Mouse (Mus musculus) right cerebral cortex, postnatal 36 days (tissue): ENCODE data around the gene Kctd13.
"Not testable (repeated sequence)": the region's sequence is repeated elsewhere in the genome, so short reads cannot be mapped to it uniquely, and the experiment has no call there.

ENCODE experiments used
- DNase-seq, 2 experiments: peaks; one replicate each; pipeline ENCODE4 v3.0.0; 2022; ENCODE audit warnings: low spot score in 2 of 2, mixed read lengths in 1 of 2

Gene Kctd13

DNA sequence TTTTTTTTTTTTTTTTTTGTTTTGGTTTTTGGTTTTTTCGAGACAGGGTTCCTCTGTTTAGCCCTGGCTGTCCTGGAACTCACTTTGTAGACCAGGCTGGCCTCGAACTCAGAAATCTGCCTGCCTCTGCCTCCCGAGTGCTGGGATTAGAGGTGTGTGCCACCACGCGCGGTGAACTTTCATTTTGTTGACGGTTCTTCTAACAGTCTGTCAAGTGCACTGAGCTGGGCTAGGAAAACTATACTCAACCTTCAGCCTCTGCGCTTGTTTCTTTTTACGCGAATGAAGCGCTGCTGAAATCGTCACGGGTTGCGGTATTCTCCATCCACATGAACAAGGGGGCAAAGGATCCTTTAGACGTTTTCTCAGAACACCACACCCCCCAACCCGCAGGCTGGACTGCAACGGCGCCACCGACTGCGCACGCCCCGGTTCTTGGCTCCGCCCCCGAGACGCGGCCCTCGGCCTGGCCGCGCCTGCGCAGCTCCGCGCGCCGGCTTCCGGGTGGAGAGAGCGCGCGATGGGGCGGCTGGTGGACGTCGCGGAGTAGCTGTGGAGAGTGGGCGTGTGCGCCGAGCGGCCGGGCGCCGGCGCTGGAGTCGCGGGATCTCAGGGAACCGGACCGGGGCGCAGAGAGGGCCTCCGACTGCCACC is at the start of gene Kctd13:
TSS of gene Kctd13 (plus strand) at position 496 of the 654 bp plus-strand sequence.
- peak; percentile 82 to 85 for DNase-seq

DNA sequence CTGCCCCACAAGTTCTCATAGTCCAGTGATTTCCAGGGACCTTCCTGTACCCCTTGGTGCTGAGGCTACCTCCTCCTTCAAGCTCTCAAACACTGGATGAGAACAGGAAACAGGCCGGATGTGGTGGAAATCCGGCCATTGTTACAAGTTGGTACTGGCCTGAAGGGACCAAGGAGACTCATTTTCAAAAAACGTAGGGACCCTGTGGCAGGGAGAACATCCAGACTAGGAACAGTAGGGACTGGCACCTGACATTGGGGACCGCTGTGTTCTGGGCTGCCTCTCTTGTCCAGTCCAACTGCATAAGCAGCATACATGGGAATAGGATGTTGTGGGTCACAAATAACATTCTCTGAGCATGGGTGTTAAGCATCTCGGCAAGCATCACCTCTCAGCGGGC is 47.6 kb upstream of the Kctd13 start:
- DNase-seq, result no peak

DNA sequence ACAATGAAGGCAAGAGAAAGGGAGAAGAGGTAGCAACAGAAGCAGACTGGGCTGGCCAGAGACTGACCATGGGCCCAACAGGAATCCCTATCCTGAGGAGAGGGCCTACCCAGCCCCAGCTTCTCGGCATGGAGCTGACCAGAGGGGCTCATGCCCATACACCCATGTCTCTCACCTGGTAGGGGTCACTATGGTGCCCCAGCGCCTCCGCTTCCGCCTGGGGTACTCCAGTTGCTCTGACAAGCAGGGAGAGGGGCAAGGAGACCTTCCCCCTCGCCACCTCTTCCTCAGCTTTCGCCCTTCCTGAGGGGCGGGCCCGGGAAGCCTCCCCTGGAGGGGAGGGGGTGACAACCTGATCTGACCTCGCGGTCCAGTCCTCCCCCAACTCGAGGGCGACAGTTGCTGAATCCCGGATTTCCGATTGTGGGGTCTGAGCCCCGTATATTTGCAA is 44.9 kb upstream of the Kctd13 start:
- no peak for DNase-seq

GRCm38 (mm10) chr7:126884286-126885164 is 44.2 kb upstream of the Kctd13 start, which contains the start of gene Taok2:
Gene Taok2 (minus strand): TSS chr7:126884703.
- peak; percentile 98 for DNase-seq

GRCm38 (mm10) chr7:126887281-126887680 is 41.4 kb upstream of the Kctd13 start:
- no peak for DNase-seq

DNA sequence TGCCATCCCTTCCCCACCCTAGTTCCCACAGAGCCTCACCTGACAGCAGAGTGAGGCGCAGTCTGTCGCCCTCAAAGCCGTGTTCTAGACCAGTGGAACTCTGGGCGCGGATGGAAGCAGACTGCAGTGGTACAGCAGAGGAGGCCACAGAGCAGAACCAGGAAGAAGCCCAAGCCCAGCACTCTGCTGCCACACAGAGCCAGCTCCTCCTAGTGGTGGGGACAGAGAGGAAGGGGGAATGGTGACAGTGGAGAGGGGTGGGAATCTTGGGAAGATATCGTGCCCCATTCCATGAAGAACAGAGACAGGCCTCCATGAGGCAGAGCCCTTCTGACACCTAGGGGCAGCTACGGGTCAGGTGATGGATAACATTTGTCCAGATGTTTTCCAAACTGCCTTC is 39.8 kb upstream of the Kctd13 start:
- DNase-seq, result no peak

DNA sequence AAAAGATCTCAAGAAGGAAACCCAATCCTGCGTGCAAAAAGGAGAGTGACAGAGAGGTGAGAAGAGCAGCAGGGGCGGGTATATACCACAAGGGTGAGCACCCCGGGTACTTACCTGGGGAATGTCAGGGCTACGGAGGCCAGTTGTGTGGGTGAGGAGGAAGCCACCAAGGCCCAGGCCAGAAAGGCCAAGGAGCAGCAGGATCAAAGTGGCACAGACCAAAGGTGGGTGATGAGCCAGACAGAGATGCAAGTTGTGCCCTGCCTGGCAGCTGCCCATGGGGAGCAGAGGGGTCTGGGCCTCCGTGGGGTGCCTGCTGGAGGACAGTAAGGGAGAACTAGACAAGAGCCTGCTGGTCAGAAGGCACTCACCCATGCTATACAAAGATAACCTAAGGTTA is 31.8 kb upstream of the Kctd13 start:
- no peak for DNase-seq

DNA sequence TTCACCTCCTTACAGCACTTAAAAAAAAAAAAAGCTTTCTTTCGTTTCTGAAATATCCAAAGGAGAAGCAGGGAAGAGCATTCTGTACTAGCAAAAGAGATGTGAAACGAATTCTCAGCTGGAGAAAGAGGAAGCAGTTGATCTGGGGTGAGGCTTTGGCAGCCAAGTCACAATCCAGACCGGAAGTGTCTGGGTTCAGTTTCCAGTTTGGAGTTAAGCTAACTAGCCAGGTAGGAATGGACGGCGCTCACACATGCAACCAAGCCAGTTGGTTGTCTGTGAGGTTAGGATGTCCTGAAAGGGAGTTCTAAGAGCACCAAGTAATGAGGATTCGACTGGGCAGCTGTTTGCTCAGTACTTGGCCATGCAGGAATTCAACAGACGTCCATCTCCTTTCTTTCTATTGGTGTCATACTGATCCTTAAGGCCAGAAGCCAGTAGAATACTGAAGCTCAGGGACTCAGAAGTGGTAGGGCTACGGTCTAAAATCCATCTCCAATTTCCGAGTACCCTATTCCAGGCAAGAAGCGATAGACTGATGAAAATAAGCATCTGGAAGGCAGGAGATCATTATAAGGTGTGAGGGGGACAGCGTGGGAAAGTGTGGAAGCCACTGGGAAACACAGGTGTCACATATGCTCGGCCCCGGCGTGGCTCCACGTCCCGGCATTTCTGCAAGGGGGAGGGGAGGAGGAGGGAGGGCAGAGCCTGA is 31.1 kb upstream of the Kctd13 start:
- no peak for DNase-seq

GRCm38 (mm10) chr7:126898102-126898990 is 30.3 kb upstream of the Kctd13 start:
- peak; percentile 90 for DNase-seq

- DNase-seq, result not testable (repeated sequence)
Observed at GRCm38 (mm10) chr7:126899781-126900180, 28.9 kb upstream of the Kctd13 start.

GRCm38 (mm10) chr7:126905590-126905989 is 23.1 kb upstream of the Kctd13 start:
- DNase-seq, result no peak

- DNase-seq, result no peak
Observed at GRCm38 (mm10) chr7:126914844-126915243, 13.8 kb upstream of the Kctd13 start.

GRCm38 (mm10) chr7:126918356-126918755 is 10.3 kb upstream of the Kctd13 start:
- DNase-seq, result not testable (repeated sequence)

DNA sequence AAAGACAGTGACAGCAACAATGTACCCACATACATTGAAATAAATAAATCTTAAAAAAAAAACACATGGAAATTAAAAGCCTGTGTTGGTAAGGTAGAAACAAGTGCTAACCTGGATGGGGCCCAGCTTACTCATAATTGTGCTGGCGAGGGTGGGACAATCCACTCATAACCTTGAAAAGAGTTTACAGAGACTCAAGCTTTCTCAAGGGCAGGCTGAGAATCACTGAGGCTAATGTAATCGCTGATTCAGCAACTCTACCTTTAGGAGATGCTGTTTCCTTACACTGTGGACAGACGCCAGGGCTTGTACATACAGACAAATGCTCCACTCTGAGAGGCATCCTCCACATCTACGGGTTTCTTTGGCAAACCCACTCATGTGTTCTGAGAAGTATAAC is 8.7 kb upstream of the Kctd13 start:
- no peak for DNase-seq

- no peak for DNase-seq
Observed at GRCm38 (mm10) chr7:126921563-126921962, 7.1 kb upstream of the Kctd13 start.

DNA sequence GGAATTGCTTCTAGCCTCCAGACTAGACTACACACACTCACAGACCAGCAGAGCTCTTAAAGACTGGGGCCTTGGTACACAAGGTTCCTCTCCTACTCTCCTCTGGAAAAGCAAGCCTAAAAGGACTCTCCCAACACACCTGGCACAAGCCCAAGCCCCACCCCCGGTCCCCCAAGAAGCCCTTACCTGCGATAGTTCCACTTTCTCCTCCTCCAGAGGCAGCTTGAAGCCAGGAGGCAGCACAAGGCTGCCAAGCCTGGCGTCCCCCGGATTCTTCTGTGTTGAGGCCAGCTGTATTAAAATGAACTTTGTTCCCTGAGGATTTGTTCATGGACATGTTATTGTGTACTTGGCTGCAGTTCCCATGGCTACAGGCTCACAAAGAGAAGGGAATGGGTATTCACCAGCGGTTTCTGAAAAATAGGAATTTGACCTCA is 6.0 kb upstream of the Kctd13 start, which contains the start of gene Tmem219:
TSS of gene Tmem219 (minus strand) at position 294 of the 437 bp plus-strand sequence.
- no peak for DNase-seq

- DNase-seq, result no peak
Observed at GRCm38 (mm10) chr7:126923999-126924398, 4.7 kb upstream of the Kctd13 start.

- DNase-seq, result no peak
Observed at GRCm38 (mm10) chr7:126926299-126926698, 2.4 kb upstream of the Kctd13 start.

DNA sequence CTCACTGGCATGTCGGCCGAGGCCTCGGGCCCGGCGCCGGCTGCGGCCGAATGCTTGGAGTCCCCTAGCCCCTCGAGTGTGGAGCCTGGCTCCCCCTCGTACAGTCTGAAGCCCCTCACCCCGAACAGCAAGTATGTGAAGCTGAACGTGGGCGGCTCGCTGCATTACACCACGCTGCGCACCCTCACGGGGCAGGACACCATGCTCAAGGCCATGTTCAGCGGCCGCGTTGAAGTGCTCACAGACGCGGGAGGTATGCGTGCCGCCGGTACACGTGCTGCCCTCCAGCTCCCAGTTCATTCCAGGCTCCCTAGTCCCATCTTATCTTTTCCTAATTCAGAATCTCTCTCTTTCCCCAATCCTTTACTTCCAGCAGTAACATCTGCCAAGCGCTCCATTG is 367 bp downstream of the Kctd13 start:
- no peak for DNase-seq

GRCm38 (mm10) chr7:126932652-126933051 is 4.0 kb downstream of the Kctd13 start:
- DNase-seq, result no peak

GRCm38 (mm10) chr7:126941171-126941570 is 12.5 kb downstream of the Kctd13 start:
- DNase-seq, result no peak
